17 mouse cellular contexts compared by ENCODE assay signal in genomic region chr12:31248681-31249080, GRCm38 (mm10). TPM values are rescaled to one million over a fixed set of nuclear protein-coding genes. Genes with fewer than 3 reads are reported as not detected.
"Had no signal": no experiment of that assay in that cellular context is flagged by ENCODE, and none has a peak within 500 bp of the region (broad histone marks: within the 10 kb centered on the region; RNA-seq: fewer than 3 reads in every experiment).

No protein-coding gene starts in this region.

- H3K4me3 ChIP-seq: layer of hippocampus, adult 2 months; limb, embryonic 12.5 days; liver, embryonic 13.5 days; midbrain, embryonic 13.5 days had no signal

- ATAC-seq: liver, postnatal 0 days; midbrain, embryonic 13.5 days had no signal

- H3K9ac ChIP-seq: limb, embryonic 12.5 days; liver, embryonic 13.5 days; liver, postnatal 0 days; midbrain, embryonic 13.5 days had no signal

- H3K27ac ChIP-seq: layer of hippocampus, adult 2 months; limb, embryonic 12.5 days; liver, embryonic 13.5 days; midbrain, embryonic 13.5 days had no signal

- H3K9me3 ChIP-seq: limb, embryonic 12.5 days; liver, embryonic 13.5 days; midbrain, embryonic 13.5 days had no signal

- H3K4me2 ChIP-seq: limb, embryonic 12.5 days; liver, embryonic 13.5 days; midbrain, embryonic 13.5 days had no signal

- H3K36me3 ChIP-seq: limb, embryonic 12.5 days; liver, embryonic 13.5 days; midbrain, embryonic 13.5 days had no signal

- DNase-seq: liver; liver, embryonic 13.5 days; liver, postnatal 0 days; lung, postnatal 36 days; right cerebral cortex, postnatal 14 days; thymus, adult 18-20 months; thymus, postnatal 14 days had no signal

- H3K27me3 ChIP-seq: limb, embryonic 12.5 days; liver, embryonic 13.5 days; midbrain, embryonic 13.5 days had no signal

- H3K4me1 ChIP-seq: liver, embryonic 13.5 days; midbrain, embryonic 13.5 days had no signal

RNA-seq across cellular contexts. Expression of gene Gm6993, which starts 8.1 kb away (rescaled TPM):
- total RNA-seq: layer of hippocampus, adult 2 months; layer of hippocampus, postnatal 10 days; left cerebral cortex, postnatal 36 days; megakaryocyte progenitor cell, adult 5-6 weeks; midbrain, postnatal 0 days had no signal
- polyA plus RNA-seq: limb, embryonic 12.5 days; liver, embryonic 13.5 days; liver, postnatal 0 days; lung, embryonic 16.5 days; midbrain, embryonic 13.5 days; midbrain, postnatal 0 days; neural tube, embryonic 14.5 days; spleen, adult 2 months had no signal
